Mouse (Mus musculus) megakaryocyte, embryonic 14.5 days (primary cell): Measurements from ENCODE around the gene Jhy. TPM values are rescaled to one million over a fixed set of nuclear protein-coding genes. Genes with fewer than 3 reads are reported as not detected.

Experiments used
- H3K27me3 ChIP-seq: replicated peaks from 2 replicates; pipeline ENCODE3; 2012; ENCODE audit warnings: inconsistent platforms
- H3K36me3 ChIP-seq: replicated peaks from 2 replicates; pipeline ENCODE3; 2012; ENCODE audit warnings: low read length, inconsistent platforms, mixed read lengths
- H3K4me1 ChIP-seq: 2 replicates; pipeline ENCODE4 v1.6.1; 2012; ENCODE audit warnings: inconsistent platforms
- H3K4me3 ChIP-seq: replicated peaks from 2 replicates; pipeline ENCODE3; 2012; ENCODE audit warnings: moderate library complexity, mild to moderate bottlenecking, inconsistent platforms
- H3K9me3 ChIP-seq: 2 replicates; pipeline ENCODE4 v1.6.1; 2012; ENCODE audit warnings: inconsistent platforms
- FLI1 ChIP-seq: IDR thresholded peaks from 2 replicates; pipeline ENCODE4 v1.6.1; 2012; ENCODE audit warnings: low read length, inconsistent platforms, mixed read lengths
- GATA1 ChIP-seq: IDR thresholded peaks from 3 replicates; pipeline ENCODE4 v1.6.1; 2012; ENCODE audit warnings: mixed read lengths, low read length, inconsistent platforms, borderline replicate concordance
- polyA plus RNA-seq: library from polyadenylated mRNA; stranded (reverse); fragments of >175 nt; gene quantifications from 2 replicates; pipeline ENCODE4 v1.2.3, GENCODE M21; 2012; ENCODE audit warnings: low replicate concordance; ENCODE audit not compliant: insufficient read depth

Gene Jhy
- polyA plus RNA-seq: 1.1 and 2.3 TPM in 2 replicates

DNA sequence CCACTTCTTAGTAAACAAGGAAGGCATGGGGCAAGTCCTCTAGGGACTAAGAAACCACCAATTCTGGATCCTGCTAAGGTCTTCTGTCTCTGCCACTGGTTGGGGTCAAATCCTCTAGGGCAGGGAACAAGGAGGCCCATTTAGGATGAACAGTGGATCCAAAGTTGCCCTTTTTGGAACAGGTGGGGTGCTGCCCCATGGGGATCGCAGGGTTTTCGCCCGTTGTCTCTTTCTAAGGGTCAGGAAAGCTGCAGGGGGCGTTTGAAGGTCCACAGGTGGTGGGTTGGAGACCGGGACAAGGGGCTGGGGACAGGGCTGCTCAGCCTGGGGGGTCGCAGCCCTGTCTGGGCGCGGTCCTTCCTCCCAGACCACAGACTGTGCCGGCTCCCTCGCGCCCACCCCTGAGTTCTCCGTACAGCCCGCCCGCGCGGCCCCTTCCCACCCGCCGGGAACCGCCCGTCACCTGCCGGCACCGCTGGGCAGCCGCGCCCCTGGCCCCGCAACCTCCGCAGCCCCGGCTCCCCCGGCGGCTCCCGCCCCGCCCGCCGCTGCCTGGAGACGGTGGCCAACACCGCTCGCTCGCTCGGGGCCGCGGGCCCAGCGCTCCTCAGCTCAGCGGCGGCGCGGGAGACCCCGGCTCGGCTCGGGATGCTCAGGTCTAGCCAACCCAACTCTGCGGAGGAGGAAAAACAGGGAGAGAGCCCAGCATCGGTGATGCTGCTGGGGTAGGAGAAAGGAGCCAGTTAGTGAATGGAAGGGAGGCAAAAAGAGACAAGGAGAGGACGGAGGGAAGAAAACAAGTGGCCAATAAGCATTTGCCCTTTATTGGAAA lies at the start of gene Jhy:
TSS of gene Jhy (minus strand) at position 533 of the 832 bp plus-strand sequence.
- TF ChIP-seq FLI1: no peak
- no peak for TF ChIP-seq GATA1
- Histone ChIP-seq H3K27me3 (peaks cover 51% of the 10 kb centered on the region), H3K9me3 (peaks cover 17% of the 10 kb centered on the region), H3K36me3 (peaks cover 6% of the 10 kb centered on the region), H3K4me3 (no peak within 1 kb of the TSS), H3K4me1 (peaks cover 19% of the 10 kb centered on the region)

DNA sequence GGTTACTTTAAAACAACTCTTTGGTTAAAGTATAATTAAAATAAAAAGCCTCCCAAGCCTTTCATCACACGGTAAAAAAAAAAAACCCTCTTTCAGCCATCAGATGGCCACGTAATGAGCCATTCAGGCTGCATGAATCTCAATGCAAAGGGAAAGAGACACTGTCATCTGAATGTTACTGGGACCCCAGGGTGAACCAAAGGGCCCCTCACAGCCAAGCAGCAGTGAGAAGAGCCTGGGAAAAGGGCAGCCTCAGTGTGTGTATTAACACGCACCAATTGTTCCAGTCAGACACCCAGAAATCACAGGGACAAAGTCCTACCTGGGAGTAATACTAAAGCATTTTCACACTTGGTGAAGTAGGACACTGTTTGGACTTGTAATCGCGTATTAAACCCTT lies 48.5 kb upstream of the Jhy start:
- H3K36me3 ChIP-seq: peaks cover 93% of the 10 kb centered on the region
- H3K27me3 ChIP-seq: no peaks in the 10 kb centered on the region
- no peak overlapping the region for H3K4me3 ChIP-seq
- TF ChIP-seq GATA1 (no peak), FLI1 (no peak)
- peaks cover 24% of the 10 kb centered on the region for H3K4me1 ChIP-seq
- H3K9me3 ChIP-seq: no peaks in the 10 kb centered on the region

DNA sequence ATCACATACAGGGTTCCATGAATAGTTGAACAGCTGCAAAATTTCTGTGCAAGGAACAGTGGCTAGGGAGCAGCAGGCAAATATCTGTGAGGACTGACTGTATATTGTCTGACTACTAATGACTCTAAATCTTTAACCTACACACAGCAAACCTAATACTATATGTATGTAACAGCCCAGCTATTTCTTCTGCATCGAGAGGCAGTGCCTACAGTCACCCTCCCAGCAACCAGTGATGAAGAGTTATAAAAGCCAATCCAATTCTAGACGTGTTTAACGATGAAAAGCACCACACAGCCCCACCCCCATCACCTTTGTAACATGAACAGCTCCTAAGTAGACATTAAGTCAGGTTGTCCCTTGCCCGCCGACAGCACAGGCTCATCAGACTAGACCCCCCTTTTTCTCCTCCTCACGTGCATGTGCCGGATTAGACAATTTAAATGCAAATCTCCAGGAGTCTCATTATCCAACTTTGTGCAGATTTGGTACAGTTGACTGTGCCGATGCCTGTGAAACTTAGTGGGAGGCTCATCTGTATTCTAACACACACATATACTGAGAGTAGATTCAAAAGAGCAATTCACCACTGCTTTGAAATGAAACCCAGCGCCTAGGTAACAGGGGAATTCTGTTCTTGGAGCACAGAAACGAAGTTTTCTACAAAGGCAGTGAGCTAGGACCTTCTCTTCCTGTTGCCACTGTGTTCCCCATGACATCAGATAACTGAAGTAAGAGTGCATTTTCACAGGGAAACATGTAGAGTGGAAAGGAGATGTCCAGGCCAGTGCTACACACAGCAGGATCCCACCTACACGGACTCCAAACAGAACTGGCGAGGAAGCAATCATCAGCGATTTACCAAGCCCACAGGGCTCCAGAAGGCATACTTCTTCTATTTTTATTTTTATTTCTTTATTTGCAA lies 47.9 kb upstream of the Jhy start:
- H3K9me3 ChIP-seq: no peaks in the 10 kb centered on the region
- TF ChIP-seq GATA1 (no peak), FLI1 (no peak)
- peaks cover 86% of the 10 kb centered on the region for H3K36me3 ChIP-seq
- no peaks in the 10 kb centered on the region for H3K27me3 ChIP-seq
- peaks cover 30% of the 10 kb centered on the region for H3K4me1 ChIP-seq
- no peak overlapping the region for H3K4me3 ChIP-seq

DNA sequence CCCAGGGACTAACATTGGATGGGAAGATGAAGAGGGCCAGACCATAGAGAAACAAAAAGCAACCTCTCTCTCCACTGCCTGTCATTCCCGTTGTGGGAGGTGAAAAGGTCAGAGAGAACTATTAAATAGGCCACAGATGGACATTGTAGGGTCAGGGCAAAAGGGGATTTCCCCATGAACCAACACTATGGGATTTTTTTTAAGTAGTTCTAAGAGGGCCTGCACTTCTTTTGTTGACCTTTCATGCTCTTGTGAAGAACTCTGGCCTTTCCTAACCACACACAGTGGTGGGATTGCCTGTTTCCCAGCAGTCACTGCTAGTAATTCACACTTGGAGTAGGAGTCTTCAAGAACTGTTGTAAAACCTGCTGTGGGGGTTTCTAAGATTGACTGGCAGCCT lies 43.9 kb upstream of the Jhy start:
- H3K27me3 ChIP-seq: no peaks in the 10 kb centered on the region
- no peak overlapping the region for H3K4me3 ChIP-seq
- TF ChIP-seq GATA1 (no peak), FLI1 (no peak)

DNA sequence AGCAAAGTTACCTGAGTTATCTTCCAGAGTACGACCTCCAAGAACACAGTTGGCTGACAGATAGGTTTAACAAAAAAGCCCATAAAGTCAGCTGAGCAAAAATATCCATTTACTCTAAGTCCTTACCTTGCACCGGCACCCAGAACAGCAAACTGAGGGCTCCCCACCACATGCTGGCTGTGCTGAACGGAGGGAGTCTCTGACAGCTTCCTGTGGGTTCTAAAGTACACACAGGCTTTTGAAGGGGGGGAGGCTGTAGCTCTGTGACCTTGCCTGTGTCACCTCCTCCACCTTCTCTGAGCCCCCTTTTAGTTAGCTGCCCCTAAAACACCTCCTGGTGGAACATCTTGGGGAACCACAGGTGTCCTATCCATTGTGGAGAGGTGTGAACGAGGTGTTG lies 40.5 kb upstream of the Jhy start, which contains the start of gene Crtam:
TSS of gene Crtam (minus strand) at position 214 of the 400 bp plus-strand sequence.
- no peaks in the 10 kb centered on the region for H3K9me3 ChIP-seq

More for the DNA sequence above, 43.9 kb upstream of the Jhy start:
- peaks cover 47% of the 10 kb centered on the region for H3K36me3 ChIP-seq
- no peaks in the 10 kb centered on the region for H3K9me3 ChIP-seq
- peaks cover 31% of the 10 kb centered on the region for H3K4me1 ChIP-seq

DNA sequence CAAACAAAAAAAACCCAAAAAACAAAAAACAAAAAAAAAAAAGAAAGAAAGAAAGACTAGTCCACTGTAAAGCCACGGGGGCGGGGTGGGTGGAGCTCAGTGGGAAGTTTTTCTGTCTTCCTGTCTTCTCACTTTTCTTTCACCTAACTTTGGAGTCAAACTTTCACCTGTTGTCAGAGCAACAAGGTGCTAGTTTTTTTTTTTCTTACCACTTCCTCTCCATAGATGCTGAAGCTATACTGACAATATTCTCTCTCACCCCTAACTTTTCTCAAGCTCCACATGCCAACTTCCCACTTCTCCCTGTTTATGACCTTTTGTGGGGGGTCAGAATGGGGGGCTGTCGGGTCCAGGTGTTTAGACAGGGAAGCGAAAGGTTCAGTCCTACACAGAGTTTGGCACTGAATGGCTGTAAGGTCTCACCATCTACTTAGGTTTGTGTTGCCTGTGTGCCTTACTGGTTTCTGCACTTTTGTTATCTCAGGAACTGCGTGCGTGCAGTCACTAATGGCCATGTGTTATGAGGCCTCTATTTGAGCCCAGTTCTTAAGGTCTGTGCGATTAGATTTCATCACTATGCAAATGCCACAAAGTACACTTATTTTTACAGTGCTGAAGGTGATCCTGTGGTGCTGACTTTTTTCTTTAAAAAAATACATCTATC lies 33.3 kb upstream of the Jhy start:
- Histone ChIP-seq H3K27me3 (no peaks in the 10 kb centered on the region), H3K4me3 (no peak overlapping the region), H3K9me3 (no peaks in the 10 kb centered on the region), H3K36me3 (no peaks in the 10 kb centered on the region), H3K4me1 (peaks cover 21% of the 10 kb centered on the region)
- no peak for TF ChIP-seq GATA1
- TF ChIP-seq FLI1: no peak

More for the DNA sequence above, 40.5 kb upstream of the Jhy start, which contains the start of gene Crtam:
- Histone ChIP-seq H3K27me3 (no peaks in the 10 kb centered on the region), H3K36me3 (peaks cover 13% of the 10 kb centered on the region), H3K4me3 (no peak within 1 kb of the TSS), H3K4me1 (peaks cover 24% of the 10 kb centered on the region)
- TF ChIP-seq FLI1 (no peak), GATA1 (no peak)

DNA sequence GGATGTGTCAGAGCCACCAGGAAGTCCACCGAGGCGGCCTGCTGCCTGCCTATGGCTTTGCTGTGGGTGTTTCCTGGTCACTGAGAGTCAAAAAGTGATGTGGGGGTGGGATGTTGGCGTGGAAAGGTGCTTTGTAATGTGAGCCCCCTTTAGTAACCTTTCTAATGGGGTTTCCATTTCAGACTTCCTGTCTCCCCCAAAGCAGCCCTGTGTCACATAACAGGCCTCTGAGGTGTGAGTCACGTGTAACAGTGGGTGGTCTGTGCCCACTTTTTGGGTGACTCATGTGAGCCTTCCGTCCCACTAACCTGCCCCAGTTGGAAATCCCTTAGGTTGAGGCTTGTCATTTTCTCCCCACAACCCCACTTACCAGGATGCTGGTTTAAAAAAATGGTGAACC lies 30.2 kb upstream of the Jhy start:
- no peaks in the 10 kb centered on the region for H3K9me3 ChIP-seq
- H3K36me3 ChIP-seq: no peaks in the 10 kb centered on the region
- H3K4me3 ChIP-seq: no peak overlapping the region
- peaks cover 21% of the 10 kb centered on the region for H3K4me1 ChIP-seq
- H3K27me3 ChIP-seq: no peaks in the 10 kb centered on the region
- TF ChIP-seq FLI1 (no peak), GATA1 (no peak)

DNA sequence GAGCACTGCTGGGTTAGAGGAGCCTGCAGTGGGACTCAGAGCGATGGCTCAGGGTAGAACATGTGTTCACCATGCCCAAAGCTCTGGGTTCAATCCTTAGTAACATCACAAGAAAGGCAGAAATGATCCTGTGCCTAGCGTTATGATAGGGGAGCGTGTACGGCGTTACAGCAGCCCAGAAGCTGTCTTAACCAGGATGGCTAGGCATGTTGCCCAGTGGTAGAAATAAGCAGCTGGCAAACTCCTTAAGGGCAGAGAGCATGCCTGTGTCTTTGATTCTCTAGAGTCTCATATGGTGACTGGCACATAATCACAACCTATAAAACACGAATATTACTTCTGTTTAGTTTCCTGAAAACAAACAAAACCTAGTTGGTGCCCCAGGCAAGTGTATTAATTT lies 27.6 kb upstream of the Jhy start:
- peaks cover 9% of the 10 kb centered on the region for H3K27me3 ChIP-seq
- no peaks in the 10 kb centered on the region for H3K9me3 ChIP-seq
- H3K4me1 ChIP-seq: peaks cover 17% of the 10 kb centered on the region
- H3K36me3 ChIP-seq: peaks cover 5% of the 10 kb centered on the region
- no peak overlapping the region for H3K4me3 ChIP-seq
- no peak for TF ChIP-seq GATA1

DNA sequence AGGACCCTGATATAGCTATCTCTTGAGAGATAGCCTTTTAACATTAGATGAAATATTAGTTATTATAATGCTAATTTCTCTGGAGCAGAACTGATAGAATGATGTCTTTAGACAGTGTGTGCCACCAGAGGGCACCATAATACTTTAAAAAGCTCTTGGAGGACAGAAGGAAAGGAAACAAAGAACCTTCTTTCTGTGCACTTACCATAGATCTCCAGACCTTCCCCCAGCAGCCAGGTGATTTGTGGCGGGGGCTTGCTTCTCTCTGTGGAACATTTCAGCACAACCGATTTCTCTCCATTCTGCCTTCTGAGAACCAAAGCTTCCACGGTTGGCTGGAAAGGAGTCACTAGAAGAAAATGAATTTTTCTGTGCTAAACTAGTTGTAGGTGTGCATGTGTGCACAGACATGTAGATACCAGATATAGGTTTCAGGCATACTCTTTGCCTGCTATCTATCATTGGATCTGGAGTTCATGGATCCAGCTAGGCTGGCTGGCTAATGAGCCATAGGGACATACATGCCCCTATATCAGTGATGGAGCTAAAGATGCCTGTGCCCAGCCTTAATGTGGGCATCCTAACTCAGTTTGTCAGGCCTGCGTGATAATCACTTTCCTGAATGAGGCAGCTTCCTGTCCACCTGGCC lies 26.1 kb upstream of the Jhy start:
- Histone ChIP-seq H3K4me1 (peaks cover 9% of the 10 kb centered on the region), H3K27me3 (peaks cover 9% of the 10 kb centered on the region), H3K9me3 (no peaks in the 10 kb centered on the region), H3K36me3 (peaks cover 5% of the 10 kb centered on the region), H3K4me3 (no peak overlapping the region)
- TF ChIP-seq GATA1: no peak
- TF ChIP-seq FLI1: no peak
